Mouse (Mus musculus) G1E (cell line): Measurements from ENCODE around the gene Mup5.

Experiments used
- CTCF ChIP-seq: IDR thresholded peaks from 2 replicates; pipeline ENCODE4 v1.5.1; 2012; ENCODE audit warnings: low read depth, low read length, inconsistent platforms, mixed read lengths
- GATA1 ChIP-seq: IDR thresholded peaks from 2 replicates; pipeline ENCODE4 v1.6.1; 2012; ENCODE audit warnings: borderline replicate concordance, low read length, inconsistent platforms, mixed read lengths

GRCm38 (mm10) chr4:61829211-61829610 is 5.8 kb downstream of the Mup5 start:
- TF ChIP-seq CTCF (no peak), GATA1 (no peak)
